Mouse (Mus musculus): ENCODE measurements around the gene Slc25a53. TPM values are rescaled to one million over a fixed set of nuclear protein-coding genes. Genes with fewer than 3 reads are reported as not detected.
"Not testable (repeated sequence)": the region's sequence is repeated elsewhere in the genome, so short reads cannot be mapped to it uniquely, and the experiment has no call there.

Gene Slc25a53
- total RNA-seq, 2 experiments from 2014 or later, result 12.3 to 23.9 TPM

GRCm38 (mm10) chrX:136975397-136975796 lies 62.7 kb downstream of the Slc25a53 start, which contains the start of gene Tmsb15b2:
TSS of gene Tmsb15b2 (minus strand) at chrX:136975497.
- DNase-seq; intact Hi-C loops (cut with DNase I): not testable (repeated sequence)

- peak; percentile 1 for DNase-seq
- intact Hi-C loops (cut with DNase I), result no loop called here
Observed at GRCm38 (mm10) chrX:136959688-136960087, 78.4 kb downstream of the Slc25a53 start.

GRCm38 (mm10) chrX:136958300-136958699 lies 79.8 kb downstream of the Slc25a53 start:
- DNase-seq; intact Hi-C loops (cut with DNase I): not testable (repeated sequence)

- peak; percentile 78 for DNase-seq
- intact Hi-C loops (cut with DNase I), result not testable (repeated sequence)
Observed at GRCm38 (mm10) chrX:136957583-136958279, 80.4 kb downstream of the Slc25a53 start.

- intact Hi-C loops (cut with DNase I), result no loop called here
- no peak for DNase-seq
Observed at GRCm38 (mm10) chrX:136937985-136938384, 100.1 kb downstream of the Slc25a53 start.

Other genes starting within 250 kb of the Slc25a53 start
- gene Plp1, start 215.6 kb downstream of the Slc25a53 start, total RNA-seq (2021), result 10 to 100 TPM; 15.6 to 17.2 TPM
- gene Rab9b, start 169.5 kb downstream of the Slc25a53 start, total RNA-seq (2021), result 10 to 100 TPM; 26.4 to 36.8 TPM
- not detected for gene H2bfm, start 111.0 kb downstream of the Slc25a53 start, total RNA-seq (2021)
- 10 to 100 TPM; 40.4 to 68.4 TPM for gene Tmsb15b2, start 62.8 kb downstream of the Slc25a53 start, total RNA-seq (2021)
- gene Tmsb15l, start 61.4 kb downstream of the Slc25a53 start, total RNA-seq (2021), result 1 to 10 TPM; 4.3 to 4.8 TPM
- 10 to 100 TPM in 1 of 2 experiments, 1 to 10 TPM in 1; 10.0 to 28.2 TPM for gene Tmsb15b1, start 61.4 kb downstream of the Slc25a53 start, total RNA-seq (2021)
- gene Zcchc18, start 45.1 kb downstream of the Slc25a53 start, total RNA-seq (2021), result 100 to 1,000 TPM; 228 to 251 TPM
- 10 to 100 TPM; 12.1 to 12.3 TPM for gene Fam199x, start 11.3 kb upstream of the Slc25a53 start, total RNA-seq (2021)
- gene Esx1, start 83.8 kb upstream of the Slc25a53 start, total RNA-seq (2021), result not detected

Measured in left cerebral cortex, postnatal 4 days (tissue).